Mouse (Mus musculus): ENCODE measurements around the gene Vgll4. TPM values are rescaled to one million over a fixed set of nuclear protein-coding genes. Genes with fewer than 3 reads are reported as not detected.

Gene Vgll4
- total RNA-seq, 2 experiments from 2014 or later: 42.2 to 48.2 TPM

DNA sequence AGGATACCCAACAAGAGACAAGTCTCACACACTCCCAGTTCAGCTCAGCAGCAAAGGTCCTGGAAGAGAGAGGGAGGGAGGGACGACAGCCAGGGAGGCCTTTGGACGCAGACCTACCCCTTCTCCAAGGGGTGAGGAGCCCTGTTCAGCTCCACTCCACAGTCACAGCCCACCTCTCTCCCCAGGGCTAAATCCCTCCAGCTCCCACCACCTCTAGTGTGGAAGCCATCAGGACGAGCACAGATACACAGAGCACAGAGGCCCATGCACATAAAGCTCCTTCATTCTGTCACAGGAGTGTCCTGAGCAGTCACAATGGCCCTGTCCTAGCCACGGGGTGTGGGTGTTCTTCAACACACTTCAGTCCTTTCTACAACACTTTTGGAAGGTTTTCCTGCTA is 93.8 kb downstream of the Vgll4 start:
- no peak for DNase-seq (ENCODE audit: low spot score in 2 of 2)

DNA sequence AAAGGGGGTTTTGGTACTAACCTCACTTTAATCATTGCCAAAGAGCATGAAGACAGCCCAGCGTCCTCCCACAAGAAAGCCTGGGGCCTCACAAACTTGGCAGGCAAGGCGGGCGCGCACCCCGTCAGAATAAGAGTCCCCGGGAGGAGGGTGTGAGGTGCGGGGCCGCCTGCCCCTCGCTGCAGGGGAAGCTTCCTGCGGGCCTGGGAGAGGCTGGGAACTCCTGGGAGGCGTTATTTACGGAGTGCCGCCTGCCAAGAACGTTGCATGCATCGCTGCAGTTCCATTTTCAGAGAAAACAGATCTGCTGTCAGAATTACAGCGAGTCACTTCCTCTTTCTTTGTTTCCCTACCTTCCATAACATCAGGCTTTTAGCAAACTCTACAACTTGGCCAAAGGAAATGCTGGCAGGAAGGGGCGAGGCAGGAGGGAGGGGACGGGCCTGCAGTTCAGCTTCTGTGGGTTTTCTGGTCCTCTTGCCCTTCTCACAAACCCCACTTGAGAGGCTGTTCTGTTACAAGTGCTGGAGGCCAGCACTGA is 94.7 kb downstream of the Vgll4 start:
- DNase-seq (ENCODE audit: low spot score in 2 of 2): peak; percentile 90 to 96

DNA sequence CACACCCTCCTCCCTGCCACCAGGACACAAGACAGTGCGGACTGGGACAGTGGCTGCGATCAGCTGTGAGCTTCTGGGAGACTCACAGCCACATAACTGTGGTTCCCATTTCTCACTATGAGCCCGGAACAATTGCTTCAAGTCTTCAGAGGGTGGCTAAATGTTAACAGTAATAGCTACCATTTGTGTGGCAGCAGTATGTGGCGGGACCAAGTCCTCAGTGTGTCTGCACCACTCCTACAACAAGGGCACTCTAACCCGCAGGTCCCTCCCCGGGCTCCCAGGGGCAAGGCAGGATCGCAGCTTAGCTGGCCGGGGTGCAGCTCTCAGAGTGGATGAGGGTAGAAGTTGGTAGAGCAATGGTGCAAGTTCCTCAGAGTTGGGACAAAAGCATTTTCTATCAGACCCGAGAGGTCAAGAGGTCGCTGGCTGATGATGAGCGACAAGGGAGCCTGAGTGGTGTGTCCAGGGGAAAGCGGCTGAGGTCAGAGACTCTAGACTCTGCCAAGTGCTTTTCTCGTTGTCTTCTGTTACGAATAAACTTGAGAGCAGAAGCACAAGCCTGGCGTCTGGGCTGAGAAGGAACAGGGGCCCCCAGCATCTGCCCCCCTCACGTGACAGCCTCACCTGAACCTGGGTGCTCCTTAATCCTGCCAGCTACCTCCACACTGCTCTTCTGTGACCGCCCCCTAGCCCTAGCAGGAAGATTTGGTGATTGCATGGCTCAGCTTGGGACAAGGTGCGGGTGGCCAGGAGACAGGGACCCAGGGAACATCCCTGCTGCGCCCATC is 95.5 kb downstream of the Vgll4 start:
- DNase-seq (ENCODE audit: low spot score in 2 of 2): no peak

- DNase-seq (ENCODE audit: low spot score in 2 of 2): no peak
Measured at GRCm38 (mm10) chr6:114873808-114874137, 96.0 kb downstream of the Vgll4 start.

GRCm38 (mm10) chr6:114871010-114871660 is 98.7 kb downstream of the Vgll4 start:
- DNase-seq (ENCODE audit: low spot score in 2 of 2): no peak

GRCm38 (mm10) chr6:114869501-114870076 is 100.2 kb downstream of the Vgll4 start:
- no peak for DNase-seq (ENCODE audit: low spot score in 2 of 2)

- no peak for DNase-seq (ENCODE audit: low spot score in 2 of 2)
Measured at GRCm38 (mm10) chr6:114868656-114869055, 101.1 kb downstream of the Vgll4 start.

DNA sequence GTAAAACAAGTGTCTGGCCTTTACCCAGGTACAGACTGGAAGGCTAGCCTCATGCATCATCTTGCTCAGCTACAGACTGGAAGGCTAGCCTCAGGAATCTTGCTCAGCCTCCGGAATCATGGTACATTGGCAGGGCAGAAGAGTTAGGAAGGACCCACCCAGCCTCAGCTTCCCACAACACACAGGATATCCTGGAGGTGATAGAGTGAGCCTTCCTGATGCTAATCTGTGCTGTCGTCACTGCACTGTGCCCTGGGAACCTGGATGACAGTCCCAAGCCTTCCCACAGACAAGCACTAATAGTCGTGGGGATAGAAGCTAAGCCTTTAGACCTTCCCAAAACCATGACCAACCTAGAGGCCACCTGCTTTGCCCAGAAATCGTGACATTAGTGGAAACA is 103.2 kb downstream of the Vgll4 start:
- no peak for DNase-seq (ENCODE audit: low spot score in 2 of 2)

DNA sequence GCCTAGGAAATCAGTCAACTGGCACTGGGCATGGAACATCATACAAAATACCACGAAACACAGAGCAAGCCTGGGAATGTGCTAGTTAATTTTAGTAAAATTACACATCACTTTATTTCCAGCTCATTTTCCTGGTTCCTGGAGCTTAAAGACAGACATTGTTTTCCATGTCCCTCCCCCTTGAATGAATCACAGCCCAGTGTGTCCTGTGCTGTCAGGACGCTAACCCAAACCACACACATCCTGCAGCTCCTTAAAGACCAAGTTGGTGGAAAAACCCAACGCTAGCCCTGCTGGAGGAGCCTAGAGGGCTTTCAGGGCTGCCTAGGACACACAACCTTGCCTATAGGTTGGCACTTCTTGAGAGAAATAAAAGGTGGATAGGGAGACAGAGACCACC is 103.7 kb downstream of the Vgll4 start:
- no peak for DNase-seq (ENCODE audit: low spot score in 2 of 2)

DNA sequence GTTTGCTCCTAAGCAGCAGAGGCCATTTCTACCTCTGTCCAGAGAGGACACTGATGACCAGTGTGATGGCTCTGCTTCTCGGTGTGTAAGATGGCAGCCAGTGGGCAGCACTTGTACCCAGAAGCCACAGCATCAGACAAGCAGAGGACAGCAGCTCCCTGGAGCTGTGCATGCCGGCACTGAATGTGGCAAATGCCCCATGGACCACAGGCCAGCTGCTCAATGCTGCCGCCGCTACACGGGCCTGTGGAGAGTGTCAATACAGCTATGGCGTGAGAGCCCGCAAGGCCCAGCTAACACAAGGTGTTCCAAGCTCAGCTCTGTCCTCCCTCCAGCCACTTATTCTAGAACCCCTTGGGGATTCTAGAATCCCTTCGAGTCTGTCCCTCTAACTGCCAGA is 105.4 kb downstream of the Vgll4 start:
- DNase-seq (ENCODE audit: low spot score in 2 of 2): no peak

GRCm38 (mm10) chr6:114863501-114863900 is 106.3 kb downstream of the Vgll4 start:
- DNase-seq (ENCODE audit: low spot score in 2 of 2): no peak

- DNase-seq (ENCODE audit: low spot score in 2 of 2): no peak
Measured at GRCm38 (mm10) chr6:114862046-114862445, 107.7 kb downstream of the Vgll4 start.

GRCm38 (mm10) chr6:114861591-114861990 is 108.2 kb downstream of the Vgll4 start:
- DNase-seq (ENCODE audit: low spot score in 2 of 2): no peak

DNA sequence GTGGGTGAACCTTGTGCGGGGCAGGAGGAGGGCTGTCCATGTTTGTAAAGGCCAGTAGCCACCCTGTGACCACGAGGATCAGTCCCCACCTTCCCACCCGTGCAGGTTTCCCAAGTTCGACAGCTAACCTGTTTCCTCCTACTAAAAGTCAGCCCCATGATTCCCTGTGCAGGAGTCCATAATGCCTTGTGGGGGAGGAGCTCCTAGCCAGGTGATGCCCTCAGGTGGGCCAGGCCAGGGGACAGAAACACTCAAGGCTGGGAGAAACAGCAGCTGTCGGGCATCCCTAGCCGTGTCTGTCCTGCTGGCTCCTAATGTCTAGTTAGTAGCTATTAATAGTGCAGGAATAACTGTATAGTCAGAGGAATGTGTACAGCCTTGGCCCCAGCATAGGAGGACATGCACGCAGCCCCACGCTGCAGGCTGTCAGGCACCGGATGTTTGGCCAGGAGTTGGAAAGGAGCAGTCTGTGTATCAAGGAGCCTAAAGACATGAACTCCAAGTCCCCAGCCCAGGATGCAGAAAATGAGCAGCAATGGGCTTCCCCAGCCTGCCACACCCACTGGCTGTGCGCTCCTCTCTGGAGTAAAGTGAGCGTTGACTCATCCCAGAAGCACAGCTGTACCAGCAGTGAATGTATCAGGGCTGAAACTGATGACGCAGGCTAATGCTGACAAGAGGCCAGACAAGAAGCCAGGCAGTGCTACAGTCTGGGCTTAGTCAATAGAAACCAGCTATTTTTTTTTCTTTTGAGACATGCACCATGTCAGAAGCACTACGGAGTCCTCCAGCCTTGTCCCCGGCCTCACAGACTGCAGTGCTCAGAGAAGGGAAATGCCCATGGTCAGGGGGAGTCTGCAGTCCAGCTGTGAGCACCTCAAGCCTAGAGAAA is 108.9 kb downstream of the Vgll4 start:
- peak in 1 of 2 experiments; percentile 61 for DNase-seq (ENCODE audit: low spot score in 2 of 2)

DNA sequence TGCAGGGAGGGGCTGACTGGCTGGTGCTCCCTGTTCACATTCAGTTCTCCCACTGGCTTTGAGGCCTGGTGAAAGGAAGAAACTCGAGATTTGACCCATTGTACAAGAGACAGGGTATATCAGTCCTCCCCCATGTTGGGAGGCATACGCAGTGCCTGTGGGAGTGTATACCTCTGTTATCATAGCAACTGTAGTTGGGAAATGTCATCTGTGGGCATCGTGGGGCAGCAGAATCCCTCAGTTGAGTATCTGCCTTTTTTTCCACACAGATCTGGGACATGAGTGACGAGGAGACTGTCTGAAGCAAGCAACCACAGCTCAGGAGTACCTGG is 111.1 kb downstream of the Vgll4 start:
- DNase-seq (ENCODE audit: low spot score in 2 of 2): no peak

DNA sequence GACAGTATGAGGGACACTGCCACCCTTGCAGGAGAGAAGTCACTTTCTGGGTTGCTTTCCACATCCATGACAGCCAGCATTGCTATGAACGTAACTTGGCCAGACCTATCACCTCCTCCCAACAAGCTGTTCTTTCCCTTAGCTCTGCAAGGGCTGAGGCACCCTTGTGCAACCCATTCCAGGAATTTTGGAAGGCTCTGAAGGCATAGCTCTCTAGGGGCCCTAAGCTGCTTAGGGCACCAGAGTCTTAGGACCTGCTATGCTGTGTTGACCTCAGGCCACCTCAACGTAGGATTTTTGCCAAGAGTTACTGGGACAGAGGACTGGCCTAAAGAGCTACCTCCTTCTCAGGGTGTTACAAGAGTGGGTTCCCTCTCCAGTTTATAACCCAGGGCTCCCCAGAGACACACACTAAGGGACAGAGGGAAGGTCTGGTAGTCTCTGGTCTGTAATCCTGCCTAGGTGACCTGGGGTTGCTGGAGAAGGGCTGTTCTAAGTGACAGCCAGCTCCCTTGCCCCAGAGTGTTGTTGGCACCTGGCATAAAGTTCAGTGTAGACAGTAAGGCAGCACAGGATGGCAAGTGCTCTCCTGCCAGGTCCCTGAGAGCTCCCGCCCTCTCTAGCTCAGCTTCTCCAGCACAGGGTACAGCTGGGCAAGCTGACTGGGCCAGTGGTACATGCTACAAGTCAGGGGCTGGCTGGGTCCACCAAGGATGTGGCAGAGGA is 111.6 kb downstream of the Vgll4 start:
- no peak for DNase-seq (ENCODE audit: low spot score in 2 of 2)

GRCm38 (mm10) chr6:114856501-114856900 is 113.3 kb downstream of the Vgll4 start:
- DNase-seq (ENCODE audit: low spot score in 2 of 2): no peak

DNA sequence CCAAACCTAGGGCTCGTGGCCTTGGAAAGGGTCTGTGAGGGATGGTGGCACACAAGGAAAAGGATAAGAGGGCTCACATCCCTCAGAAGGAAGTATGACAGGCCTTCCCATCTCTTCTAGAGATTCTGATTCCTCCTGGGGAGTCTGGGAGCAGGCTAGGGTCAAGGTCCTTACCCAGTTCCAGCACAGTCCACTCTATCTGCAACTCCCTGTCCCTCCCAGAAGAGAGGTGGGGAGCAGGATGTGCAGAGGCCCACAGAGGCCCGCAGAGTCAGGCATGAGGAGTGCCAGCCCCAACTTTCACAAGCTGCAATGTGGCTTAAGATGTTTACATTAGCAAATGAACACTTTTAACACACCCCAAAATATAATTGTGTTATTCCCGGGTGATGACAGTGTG is 114.2 kb downstream of the Vgll4 start:
- no peak for DNase-seq (ENCODE audit: low spot score in 2 of 2)

DNA sequence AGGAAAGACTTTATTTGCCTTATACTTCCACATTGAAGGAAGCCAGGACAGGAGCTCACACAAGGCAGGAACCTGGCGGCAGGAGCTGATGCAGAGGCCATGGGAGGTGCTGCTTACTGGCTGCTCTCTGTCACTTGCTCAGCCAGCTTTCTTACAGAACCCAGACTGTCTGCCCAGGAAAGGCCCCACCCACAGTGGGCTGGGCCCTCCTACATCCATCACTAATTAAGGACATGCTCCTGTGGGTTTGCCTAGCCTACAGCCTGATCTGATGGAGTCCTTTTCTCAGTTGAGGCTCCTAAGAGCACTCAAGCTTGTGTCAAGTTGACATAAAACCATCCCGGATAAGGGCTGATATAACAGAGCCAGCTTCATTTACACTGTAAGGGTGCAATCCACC is 115.4 kb downstream of the Vgll4 start:
- DNase-seq (ENCODE audit: low spot score in 2 of 2): no peak

DNA sequence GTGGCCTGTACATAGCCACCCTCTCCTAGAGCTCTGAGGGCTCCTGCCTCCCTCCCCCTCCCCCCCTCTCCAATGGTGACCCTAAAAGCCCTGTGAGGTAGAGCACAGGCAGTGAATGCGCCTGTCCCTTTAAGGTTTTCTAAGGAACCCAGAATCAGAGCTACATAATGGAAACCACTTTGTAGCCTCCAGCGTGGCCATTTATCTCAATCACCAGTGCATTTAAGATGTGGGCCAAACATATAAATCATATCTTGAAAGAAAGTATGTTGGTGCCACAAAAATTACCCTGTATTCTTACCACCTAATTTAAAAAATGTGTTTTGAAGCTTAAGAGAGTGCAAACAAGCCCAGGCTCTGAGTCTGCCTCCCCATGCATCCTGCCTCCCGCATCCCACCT is 117.1 kb downstream of the Vgll4 start:
- DNase-seq (ENCODE audit: low spot score in 2 of 2): no peak

- no peak for DNase-seq (ENCODE audit: low spot score in 2 of 2)
Measured at GRCm38 (mm10) chr6:114851688-114852087, 118.1 kb downstream of the Vgll4 start.

Data from gastrocnemius, postnatal 4 days (tissue).